Mouse (Mus musculus) G1E (cell line): Measurements from ENCODE around the gene Mthfd1. TPM values are rescaled to one million over a fixed set of nuclear protein-coding genes. Genes with fewer than 3 reads are reported as not detected.

Experiments
- ATAC-seq: 2 replicates; pipeline ENCODE4 v1.8.0; 2016; ENCODE audit warnings: mild to moderate bottlenecking; ENCODE audit not compliant: insufficient number of reproducible peaks, poor library complexity, low FRiP score, severe bottlenecking; ENCODE audit errors: extremely low read depth
- DNase-seq: peaks from one replicate; pipeline ENCODE4 v3.0.0; 2012; ENCODE audit warnings: low spot score
- H3K27me3 ChIP-seq: 2 replicates; pipeline ENCODE4 v1.6.1; 2012; ENCODE audit warnings: mild to moderate bottlenecking, low read length, inconsistent platforms; ENCODE audit not compliant: insufficient read depth
- H3K36me3 ChIP-seq: replicated peaks from 2 replicates; pipeline ENCODE3; 2012; ENCODE audit warnings: mild to moderate bottlenecking, inconsistent platforms
- H3K4me1 ChIP-seq: 2 replicates; pipeline ENCODE4 v1.6.1; 2012; ENCODE audit warnings: low read depth, low read length, inconsistent platforms, mixed read lengths; ENCODE audit not compliant: insufficient read depth
- H3K4me3 ChIP-seq: 2 replicates; pipeline ENCODE4 v1.5.1; 2012; ENCODE audit warnings: low read depth, mild to moderate bottlenecking, inconsistent platforms, low read length, moderate library complexity, mixed read lengths
- H3K9me3 ChIP-seq: replicated peaks from 2 replicates; pipeline ENCODE4 v1.6.1; 2012; ENCODE audit warnings: inconsistent platforms
- CTCF ChIP-seq: IDR thresholded peaks from 2 replicates; pipeline ENCODE4 v1.5.1; 2012; ENCODE audit warnings: low read depth, low read length, inconsistent platforms, mixed read lengths
- GATA1 ChIP-seq: IDR thresholded peaks from 2 replicates; pipeline ENCODE4 v1.6.1; 2012; ENCODE audit warnings: borderline replicate concordance, low read length, inconsistent platforms, mixed read lengths
- GATA2 ChIP-seq: IDR thresholded peaks from 2 replicates; pipeline ENCODE4 v1.6.1; 2012; ENCODE audit warnings: low read depth, low read length, inconsistent platforms, borderline replicate concordance
- POLR2AphosphoS5 ChIP-seq: IDR thresholded peaks from 2 replicates; pipeline ENCODE4 v1.6.1; 2012; ENCODE audit warnings: low read depth, low read length, inconsistent platforms; ENCODE audit not compliant: insufficient replicate concordance
- TAL1 ChIP-seq: conservative IDR thresholded peaks from 2 replicates; pipeline ENCODE4 v1.6.1; 2012; ENCODE audit warnings: low read depth, low read length, inconsistent platforms, mixed read lengths
- polyA plus RNA-seq: library from polyadenylated mRNA; stranded (reverse); fragments of >175 nt; gene quantifications from 2 replicates; pipeline ENCODE4 v1.2.3, GENCODE M21; 2012
- total RNA-seq, 2 experiments: library from RNA; stranded (forward) in 1 of 2; stranded (reverse) in 1 of 2; fragments of 200-1000 nt in 1 of 2; fragments of >200 nt in 1 of 2; fragmentation: Nextera tagmentation in 1 of 2; gene quantifications; 2 replicates each; pipeline ENCODE4 v1.2.3; 2014 to 2017

Mthfd1 gene
- total and polyA plus RNA-seq, 3 experiments: 185 to 253 (median 199) TPM

DNA sequence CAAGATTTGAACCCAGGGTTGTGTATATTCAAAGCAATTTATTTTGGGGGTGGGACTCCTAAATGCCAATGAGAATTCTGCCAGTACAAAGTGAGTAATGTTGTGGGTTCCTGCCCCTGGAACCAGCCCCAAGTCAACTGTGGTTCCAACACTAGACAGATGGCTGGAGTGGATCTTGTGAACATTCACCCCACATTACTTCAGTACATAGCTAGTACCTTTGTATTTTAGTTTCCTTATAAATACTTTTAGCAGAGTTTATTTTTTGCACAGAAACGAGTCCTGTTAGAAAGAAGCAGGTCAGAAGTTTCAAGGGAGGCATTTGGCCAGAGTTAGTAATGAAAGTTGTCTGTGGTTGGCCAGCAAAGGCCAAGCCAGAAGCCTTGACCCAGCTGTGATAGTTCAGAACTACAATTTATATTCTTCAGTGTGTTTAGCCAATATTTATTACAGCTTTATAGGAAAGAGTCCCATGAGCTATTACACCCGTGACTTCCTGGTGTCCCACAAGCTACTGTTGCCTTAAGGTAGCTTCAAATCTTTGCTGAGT lies 26.1 kb downstream of the Mthfd1 start:
- Histone ChIP-seq H3K27me3 (no peaks in the 10 kb centered on the region), H3K9me3 (no peaks in the 10 kb centered on the region), H3K4me3 (no peak overlapping the region), H3K36me3 (peaks cover 99% of the 10 kb centered on the region), H3K4me1 (peaks cover 13% of the 10 kb centered on the region)
- no peak for ATAC-seq
- no peak for TF ChIP-seq POLR2AphosphoS5
- TF ChIP-seq GATA1: no peak
- TF ChIP-seq TAL1: no peak
- TF ChIP-seq GATA2: no peak
- no peak for TF ChIP-seq CTCF
- DNase-seq: no peak

DNA sequence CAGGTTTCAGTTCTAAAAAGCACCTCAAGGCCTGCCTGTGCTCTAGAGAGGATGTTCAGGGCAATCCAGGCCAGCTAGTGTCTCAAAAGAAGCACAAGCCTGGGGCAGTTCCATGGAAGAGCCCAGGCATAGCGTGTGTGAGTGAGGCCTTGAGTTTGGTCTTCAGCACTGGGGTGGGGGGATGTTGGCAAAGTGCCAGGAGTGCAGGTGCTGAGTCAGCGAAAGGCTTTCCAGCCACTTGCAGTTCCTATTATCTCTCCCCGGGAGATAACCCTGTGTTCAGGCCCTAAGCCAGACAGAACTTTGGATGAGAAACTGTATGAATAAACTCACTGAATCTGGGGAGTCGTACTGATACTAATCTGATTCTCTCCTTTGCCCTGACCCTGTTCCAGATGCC lies 27.0 kb downstream of the Mthfd1 start:
- Histone ChIP-seq H3K9me3 (no peaks in the 10 kb centered on the region), H3K4me1 (peaks cover 13% of the 10 kb centered on the region), H3K4me3 (no peak overlapping the region), H3K36me3 (peaks cover 95% of the 10 kb centered on the region), H3K27me3 (no peaks in the 10 kb centered on the region)
- TF ChIP-seq GATA1 (no peak), POLR2AphosphoS5 (no peak), CTCF (no peak), TAL1 (no peak), GATA2 (no peak)
- ATAC-seq: no peak
- no peak for DNase-seq

DNA sequence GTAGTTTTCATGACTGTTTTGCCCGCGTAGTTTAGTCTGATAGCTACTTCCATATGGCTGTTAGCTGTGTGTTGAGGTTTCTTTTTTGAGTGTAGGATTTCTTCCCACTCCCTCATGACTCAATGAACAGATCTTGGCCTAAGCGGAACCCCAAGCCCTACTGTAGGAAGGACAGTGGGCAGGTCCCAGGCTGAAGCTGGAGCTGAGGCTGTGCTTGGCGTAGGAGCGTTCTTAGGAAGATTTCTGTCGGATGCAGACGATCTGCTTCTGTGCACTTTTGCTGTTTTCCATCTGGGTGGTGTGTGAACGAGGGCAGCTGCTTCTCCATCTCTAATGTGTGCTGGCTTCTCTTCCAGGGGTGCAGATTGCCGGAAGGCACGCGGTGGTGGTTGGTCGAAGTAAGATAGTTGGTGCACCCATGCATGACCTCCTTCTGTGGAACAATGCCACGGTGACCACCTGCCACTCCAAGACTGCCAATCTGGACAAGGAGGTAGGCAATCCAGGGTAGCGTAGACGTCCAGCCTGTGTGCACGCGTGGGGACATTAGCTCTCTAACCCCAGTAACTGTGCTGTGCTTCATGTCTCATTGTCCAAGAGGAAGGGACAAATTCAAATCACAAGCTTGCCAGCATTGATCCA lies 27.6 kb downstream of the Mthfd1 start:
- ATAC-seq (no peak), DNase-seq (no peak)
- H3K27me3 ChIP-seq: no peaks in the 10 kb centered on the region
- no peaks in the 10 kb centered on the region for H3K9me3 ChIP-seq
- H3K36me3 ChIP-seq: peaks cover 95% of the 10 kb centered on the region
- TF ChIP-seq CTCF (no peak), TAL1 (no peak), GATA2 (no peak), POLR2AphosphoS5 (no peak), GATA1 (no peak)
- H3K4me1 ChIP-seq: peaks cover 12% of the 10 kb centered on the region
- H3K4me3 ChIP-seq: no peak overlapping the region

DNA sequence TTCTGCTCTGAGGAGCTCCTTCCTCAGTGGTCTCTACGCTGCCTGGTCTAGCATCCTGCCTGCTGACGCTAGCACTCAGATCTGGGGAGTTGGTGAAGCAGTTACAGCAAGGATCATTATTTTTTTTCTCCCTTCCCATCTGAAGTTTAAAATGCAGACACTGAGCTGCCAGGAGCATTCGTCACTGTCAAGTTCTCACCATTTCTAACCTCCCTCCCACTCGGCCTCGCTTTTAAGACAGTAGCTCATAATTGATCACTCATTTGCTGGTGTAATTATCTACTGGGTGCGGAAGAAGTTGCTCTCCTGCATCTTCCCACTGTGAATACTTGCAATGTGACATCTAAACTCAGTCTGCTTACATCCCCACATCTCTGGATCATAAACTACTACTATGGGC lies 30.3 kb downstream of the Mthfd1 start:
- no peak for ATAC-seq
- Histone ChIP-seq H3K36me3 (peaks cover 94% of the 10 kb centered on the region), H3K9me3 (no peaks in the 10 kb centered on the region), H3K4me1 (peaks cover 10% of the 10 kb centered on the region), H3K27me3 (no peaks in the 10 kb centered on the region), H3K4me3 (no peak overlapping the region)
- no peak for TF ChIP-seq CTCF
- TF ChIP-seq GATA1: no peak
- TF ChIP-seq GATA2: no peak
- TF ChIP-seq POLR2AphosphoS5: no peak
- no peak for TF ChIP-seq TAL1
- DNase-seq: no peak

DNA sequence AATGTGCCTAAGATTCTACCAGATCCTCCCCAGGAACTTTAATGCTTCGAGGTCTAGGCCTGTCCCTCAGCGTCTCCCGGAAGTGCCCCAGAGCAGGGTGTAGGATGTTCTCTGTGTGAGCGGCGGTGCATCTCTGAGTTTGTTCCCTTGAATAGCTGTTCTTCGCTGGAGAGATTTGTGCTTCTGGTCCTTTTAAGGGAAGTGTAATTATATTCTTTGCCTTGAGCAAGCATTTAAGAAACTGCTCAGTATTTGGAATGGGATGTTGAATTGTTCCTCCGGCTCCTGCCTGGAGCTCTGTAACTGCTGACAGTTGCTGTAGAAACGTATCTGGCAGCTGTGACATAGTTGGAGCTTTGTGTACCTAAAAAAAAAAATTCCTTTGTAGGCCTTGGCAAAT lies 32.9 kb downstream of the Mthfd1 start:
- peaks cover 94% of the 10 kb centered on the region for H3K36me3 ChIP-seq

DNA sequence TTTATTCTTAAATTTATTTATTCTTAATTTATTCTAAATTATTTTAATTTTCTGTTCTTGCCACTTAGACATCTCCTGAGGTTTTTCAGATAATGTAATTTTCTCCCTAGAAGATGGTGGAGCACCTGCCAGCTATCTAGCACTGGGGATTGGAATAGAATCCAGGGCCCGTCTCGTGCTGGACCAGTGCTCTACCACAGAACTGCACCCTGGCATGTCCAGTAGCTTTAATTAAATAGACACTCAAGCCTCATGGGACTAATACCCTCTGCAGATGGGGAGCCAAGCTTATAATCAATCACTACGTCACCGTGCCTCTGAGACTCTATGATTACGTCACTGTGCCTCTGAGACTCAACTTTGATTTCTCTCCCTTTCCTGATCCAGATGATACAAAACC lies 33.4 kb downstream of the Mthfd1 start:
- Histone ChIP-seq H3K36me3 (peaks cover 94% of the 10 kb centered on the region), H3K27me3 (no peaks in the 10 kb centered on the region), H3K9me3 (no peaks in the 10 kb centered on the region), H3K4me1 (no peaks in the 10 kb centered on the region), H3K4me3 (no peak overlapping the region)
- ATAC-seq: no peak
- no peak for DNase-seq
- no peak for TF ChIP-seq POLR2AphosphoS5
- no peak for TF ChIP-seq GATA2
- no peak for TF ChIP-seq CTCF
- TF ChIP-seq GATA1: no peak
- no peak for TF ChIP-seq TAL1

More for the DNA sequence above, 32.9 kb downstream of the Mthfd1 start:
- Histone ChIP-seq H3K9me3 (no peaks in the 10 kb centered on the region), H3K4me3 (no peak overlapping the region), H3K4me1 (no peaks in the 10 kb centered on the region), H3K27me3 (no peaks in the 10 kb centered on the region)
- ATAC-seq: no peak
- TF ChIP-seq GATA2: no peak
- no peak for TF ChIP-seq TAL1
- no peak for TF ChIP-seq GATA1
- TF ChIP-seq CTCF: no peak
- no peak for TF ChIP-seq POLR2AphosphoS5
- no peak for DNase-seq
